Mouse (Mus musculus): Measurements from ENCODE around the gene Lpin1. TPM values are rescaled to one million over a fixed set of nuclear protein-coding genes. Genes with fewer than 3 reads are reported as not detected.

The Lpin1 gene
- polyA plus RNA-seq, 1 experiment from 2014 or later = 9.0 TPM

DNA sequence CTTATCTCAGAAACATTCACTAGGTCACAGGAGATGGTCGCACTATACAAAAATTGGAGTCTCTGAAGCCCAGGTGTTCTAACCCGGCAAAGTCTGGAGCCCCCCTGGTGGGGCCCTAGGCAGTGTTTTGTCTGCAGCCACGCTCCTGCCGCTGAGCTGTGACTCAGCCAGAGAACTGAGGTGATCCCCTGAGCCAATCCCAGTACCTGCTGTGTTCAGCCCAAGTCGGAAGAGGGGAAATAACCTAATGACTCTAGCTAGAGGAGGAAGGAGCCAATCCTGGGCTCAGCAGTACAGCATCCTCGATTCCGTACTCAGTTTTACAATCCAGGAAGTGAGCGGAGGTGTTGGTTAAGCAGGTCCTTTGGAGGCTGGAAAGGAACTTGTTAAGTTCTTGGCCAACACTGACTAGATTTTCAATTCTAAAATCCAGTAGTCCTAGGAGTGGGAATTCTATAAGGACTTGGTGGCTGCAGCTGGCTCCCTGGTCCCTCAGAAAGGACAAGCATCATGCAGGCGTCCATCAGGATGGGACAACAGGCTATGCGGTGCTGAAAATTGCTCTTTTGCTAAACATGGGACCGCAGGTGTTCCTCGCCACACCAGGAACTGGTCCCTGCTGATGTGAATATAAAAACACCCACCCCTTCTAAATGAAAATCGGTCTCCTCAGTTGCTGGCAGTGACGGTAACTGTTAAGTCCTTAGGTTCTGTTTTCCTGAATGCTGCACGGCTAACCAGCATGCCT, 19.1 kb downstream of the Lpin1 start:
- Histone ChIP-seq H3K4me3 (ENCODE audit: low read depth, low read length) (peak overlapping the region; percentile 19), H3K9ac (replicated peaks; ENCODE audit: low read depth) (no peak overlapping the region), H3K27ac (ENCODE audit: low read length) (no peak overlapping the region; the same call in 1 of the 2 replicates), H3K9me3 (ENCODE audit: low read length) (no peaks in the 10 kb centered on the region), H3K4me1 (ENCODE audit: insufficient read depth, low read depth, low read length) (peaks cover 19% of the 10 kb centered on the region; the same call in 1 of the 2 replicates), H3K4me2 (replicated peaks; ENCODE audit: low read depth, low read length) (peak overlapping the region; percentile 48), H3K36me3 (ENCODE audit: insufficient read depth, low read length) (no peaks in the 10 kb centered on the region), H3K27me3 (replicated peaks; ENCODE audit: insufficient read depth, low read length) (no peaks in the 10 kb centered on the region)
- peak; percentile 83 for ATAC-seq
- peak; percentile 93 for DNase-seq (ENCODE audit: low spot score)
- peak; percentile 25; the same call in 1 of the 2 replicates for TF ChIP-seq CTCF (IDR thresholded peaks at IDR 0.05)
- TF ChIP-seq EP300 (IDR thresholded peaks at IDR 0.05) = no peak
- WGBS = 9% methylated on average over 15 of the region's 15 CpGs

DNA sequence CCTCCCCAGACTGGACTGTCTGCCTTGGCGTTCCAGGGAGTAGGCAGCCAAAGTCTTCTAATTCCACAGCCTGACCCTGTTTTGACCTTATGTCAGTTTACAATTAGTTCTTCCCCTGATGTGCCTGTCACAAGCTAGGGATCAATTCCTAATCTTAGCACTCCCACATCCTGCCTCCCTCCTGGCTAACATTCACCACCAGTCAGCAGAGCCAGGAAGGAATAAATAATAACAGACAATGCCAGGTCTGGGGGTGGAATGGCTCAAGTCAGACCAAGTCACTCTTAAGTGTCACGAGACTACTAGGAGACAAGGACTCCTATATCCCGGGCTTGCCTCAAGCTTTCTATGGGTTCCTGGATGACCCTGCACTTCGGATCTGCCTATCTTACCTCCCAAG, 20.8 kb downstream of the Lpin1 start:
- H3K4me1 ChIP-seq (ENCODE audit: insufficient read depth, low read depth, low read length) = peaks cover 20% of the 10 kb centered on the region; the same call in 1 of the 2 replicates
- no peaks in the 10 kb centered on the region for H3K36me3 ChIP-seq (ENCODE audit: insufficient read depth, low read length)
- DNase-seq (ENCODE audit: low spot score) (no peak), ATAC-seq (peak; percentile 31; the same call in 1 of the 2 replicates)
- H3K27me3 ChIP-seq (replicated peaks; ENCODE audit: insufficient read depth, low read length) = no peaks in the 10 kb centered on the region
- no peak overlapping the region for H3K4me3 ChIP-seq (ENCODE audit: low read depth, low read length)
- WGBS = 10% methylated on average over 4 of the region's 4 CpGs
- H3K9me3 ChIP-seq (ENCODE audit: low read length) = no peaks in the 10 kb centered on the region
- peak overlapping the region; percentile 77 for H3K4me2 ChIP-seq (replicated peaks; ENCODE audit: low read depth, low read length)
- no peak overlapping the region for H3K27ac ChIP-seq (ENCODE audit: low read length)
- no peak overlapping the region for H3K9ac ChIP-seq (replicated peaks; ENCODE audit: low read depth)
- no peak for TF ChIP-seq EP300 (IDR thresholded peaks at IDR 0.05)
- TF ChIP-seq CTCF (IDR thresholded peaks at IDR 0.05) = no peak

DNA sequence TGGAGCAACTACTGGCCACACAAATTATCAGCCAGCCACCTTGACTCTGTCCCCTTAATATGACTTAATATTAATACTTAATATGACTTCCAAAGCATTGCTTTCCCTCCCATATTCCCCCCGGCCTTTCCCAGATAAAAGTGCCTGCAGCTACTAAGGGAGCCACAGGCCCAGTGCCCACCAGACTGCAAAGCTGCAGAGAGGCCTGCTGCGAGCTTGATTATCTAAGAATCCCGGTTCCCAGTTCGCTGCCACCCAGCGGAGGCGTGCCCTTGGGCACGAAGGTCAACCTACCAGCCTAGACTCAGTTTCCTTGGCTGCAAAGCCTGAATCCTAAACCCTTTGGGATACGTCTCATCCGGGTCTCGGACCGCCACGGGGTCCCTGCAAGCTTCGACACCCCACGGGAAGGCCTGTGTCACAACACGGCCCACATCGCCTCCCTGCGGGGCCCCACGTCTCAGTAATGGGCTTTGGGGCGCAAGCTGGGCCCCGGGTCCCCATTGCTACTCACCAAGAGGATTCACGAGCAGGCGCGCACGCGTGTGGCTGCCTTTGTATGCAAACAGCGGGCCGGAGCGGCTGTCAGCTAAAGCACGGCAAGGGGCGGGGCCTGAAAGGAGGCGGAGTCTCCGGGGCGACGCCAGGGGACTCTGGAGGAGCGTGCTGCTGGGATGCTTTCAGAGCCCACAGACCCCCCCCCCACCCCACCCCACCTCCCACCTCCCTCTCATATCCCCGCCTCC, 21.4 kb downstream of the Lpin1 start:
- H3K36me3 ChIP-seq (ENCODE audit: insufficient read depth, low read length) = no peaks in the 10 kb centered on the region
- H3K9ac ChIP-seq (replicated peaks; ENCODE audit: low read depth) = peak overlapping the region; percentile 58
- WGBS = 2% methylated on average over 35 of the region's 36 CpGs
- ATAC-seq (peak; percentile 88), DNase-seq (ENCODE audit: low spot score) (peak; percentile 95)
- peak overlapping the region; percentile 86 for H3K27ac ChIP-seq (ENCODE audit: low read length)
- peak overlapping the region; percentile 77 for H3K4me2 ChIP-seq (replicated peaks; ENCODE audit: low read depth, low read length)
- H3K9me3 ChIP-seq (ENCODE audit: low read length) = no peaks in the 10 kb centered on the region
- TF ChIP-seq CTCF (IDR thresholded peaks at IDR 0.05) (peak; percentile 12; the same call in 1 of the 2 replicates), EP300 (IDR thresholded peaks at IDR 0.05) (no peak)
- no peaks in the 10 kb centered on the region for H3K27me3 ChIP-seq (replicated peaks; ENCODE audit: insufficient read depth, low read length)
- H3K4me1 ChIP-seq (ENCODE audit: insufficient read depth, low read depth, low read length) = peaks cover 25% of the 10 kb centered on the region; the same call in 1 of the 2 replicates
- peak overlapping the region; percentile 57 for H3K4me3 ChIP-seq (ENCODE audit: low read depth, low read length)

DNA sequence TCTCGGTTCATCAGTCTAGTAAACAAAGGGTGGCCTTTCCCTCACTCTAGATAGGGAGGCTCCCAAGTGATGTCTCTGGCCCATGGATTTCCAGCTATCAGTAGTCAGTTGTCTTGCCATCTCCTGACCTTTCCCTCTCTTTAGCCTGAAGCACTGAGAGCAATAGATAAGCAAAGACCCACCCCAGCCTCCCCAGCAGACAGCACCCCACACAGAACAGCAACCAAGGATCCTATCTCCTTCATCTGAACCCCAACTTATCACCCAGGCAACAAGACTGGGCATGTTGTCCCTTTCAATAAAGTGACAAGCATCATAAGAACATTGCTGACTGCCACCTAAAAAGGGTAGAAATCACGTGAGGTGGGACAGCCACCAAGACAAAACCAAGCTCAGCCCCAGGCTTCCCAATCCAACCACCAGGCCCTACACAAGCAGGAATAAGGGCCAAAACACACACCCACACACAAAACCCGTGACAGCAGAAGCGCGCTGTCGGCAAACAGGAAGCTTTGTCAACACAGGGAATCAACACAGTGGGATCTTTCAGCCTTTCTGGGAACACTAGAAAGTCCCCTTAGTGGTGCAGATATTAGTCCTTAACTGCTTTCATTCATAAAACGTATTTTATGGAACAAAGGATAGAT, 22.2 kb downstream of the Lpin1 start:
- Histone ChIP-seq H3K27ac (ENCODE audit: low read length) (peak overlapping the region; percentile 86), H3K27me3 (replicated peaks; ENCODE audit: insufficient read depth, low read length) (no peaks in the 10 kb centered on the region), H3K9me3 (ENCODE audit: low read length) (no peaks in the 10 kb centered on the region), H3K4me3 (ENCODE audit: low read depth, low read length) (peak overlapping the region; percentile 57), H3K4me2 (replicated peaks; ENCODE audit: low read depth, low read length) (peak overlapping the region; percentile 77), H3K36me3 (ENCODE audit: insufficient read depth, low read length) (no peaks in the 10 kb centered on the region), H3K4me1 (ENCODE audit: insufficient read depth, low read depth, low read length) (peaks cover 31% of the 10 kb centered on the region; the same call in 1 of the 2 replicates), H3K9ac (replicated peaks; ENCODE audit: low read depth) (peak overlapping the region; percentile 58)
- 19% methylated on average over 7 of the region's 7 CpGs for WGBS
- ATAC-seq (no peak), DNase-seq (ENCODE audit: low spot score) (peak; percentile 49)
- TF ChIP-seq EP300 (IDR thresholded peaks at IDR 0.05) = no peak
- TF ChIP-seq CTCF (IDR thresholded peaks at IDR 0.05) = no peak

DNA sequence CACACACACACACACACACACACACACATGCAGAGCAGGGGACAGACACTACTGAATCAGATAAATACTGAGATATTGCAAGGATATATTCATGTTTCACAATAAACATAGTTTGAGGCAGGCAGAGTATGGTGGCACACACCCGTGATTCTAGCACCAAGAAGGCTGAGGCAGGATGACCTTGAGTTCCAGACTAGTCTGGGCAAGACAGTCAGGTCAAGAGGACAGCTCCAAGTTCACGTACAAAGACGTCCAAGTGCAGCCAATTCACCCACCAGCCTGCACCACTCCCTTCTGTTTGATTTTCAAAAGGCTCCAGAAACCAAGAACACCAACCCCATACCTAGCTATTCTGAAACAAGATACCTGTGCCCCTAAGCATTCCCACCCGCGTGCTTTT, 23.0 kb downstream of the Lpin1 start:
- no peaks in the 10 kb centered on the region for H3K27me3 ChIP-seq (replicated peaks; ENCODE audit: insufficient read depth, low read length)
- H3K9me3 ChIP-seq (ENCODE audit: low read length) = no peaks in the 10 kb centered on the region
- no peak for ATAC-seq
- H3K4me1 ChIP-seq (ENCODE audit: insufficient read depth, low read depth, low read length) = peaks cover 39% of the 10 kb centered on the region; the same call in 1 of the 2 replicates
- 65% methylated on average over 5 of the region's 5 CpGs for WGBS
- no peak overlapping the region for H3K27ac ChIP-seq (ENCODE audit: low read length)
- H3K9ac ChIP-seq (replicated peaks; ENCODE audit: low read depth) = no peak overlapping the region
- peak overlapping the region; percentile 57; the same call in 1 of the 2 replicates for H3K4me3 ChIP-seq (ENCODE audit: low read depth, low read length)
- H3K4me2 ChIP-seq (replicated peaks; ENCODE audit: low read depth, low read length) = peak overlapping the region; percentile 77
- no peak for DNase-seq (ENCODE audit: low spot score)
- H3K36me3 ChIP-seq (ENCODE audit: insufficient read depth, low read length) = no peaks in the 10 kb centered on the region
- TF ChIP-seq EP300 (IDR thresholded peaks at IDR 0.05) (no peak), CTCF (IDR thresholded peaks at IDR 0.05) (no peak)

DNA sequence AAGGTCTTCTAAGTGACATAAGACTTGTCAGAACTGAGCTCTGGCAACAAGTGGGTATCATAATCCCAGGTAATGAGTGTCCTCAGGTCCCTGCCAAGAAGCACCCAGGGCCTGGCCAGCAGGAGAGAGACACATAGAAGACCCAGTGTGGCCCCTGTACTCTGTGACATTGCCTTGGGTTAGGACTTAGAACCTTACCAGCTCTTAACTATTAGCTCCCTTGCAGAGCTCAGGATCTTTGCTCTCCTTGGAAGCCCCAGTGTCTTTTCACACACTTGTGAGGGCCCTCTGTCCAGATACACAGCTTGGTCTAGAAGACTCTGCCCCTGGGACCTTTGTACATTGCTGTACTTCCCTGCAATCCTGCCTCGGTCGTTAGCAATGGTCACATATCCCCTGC, 23.7 kb downstream of the Lpin1 start:
- Histone ChIP-seq H3K9me3 (ENCODE audit: low read length) (no peaks in the 10 kb centered on the region), H3K27me3 (replicated peaks; ENCODE audit: insufficient read depth, low read length) (no peaks in the 10 kb centered on the region), H3K27ac (ENCODE audit: low read length) (no peak overlapping the region), H3K9ac (replicated peaks; ENCODE audit: low read depth) (no peak overlapping the region), H3K4me2 (replicated peaks; ENCODE audit: low read depth, low read length) (peak overlapping the region; percentile 77), H3K4me1 (ENCODE audit: insufficient read depth, low read depth, low read length) (peaks cover 41% of the 10 kb centered on the region; the same call in 1 of the 2 replicates), H3K4me3 (ENCODE audit: low read depth, low read length) (peak overlapping the region; percentile 6), H3K36me3 (ENCODE audit: insufficient read depth, low read length) (no peaks in the 10 kb centered on the region)
- TF ChIP-seq CTCF (IDR thresholded peaks at IDR 0.05) (no peak), EP300 (IDR thresholded peaks at IDR 0.05) (no peak)
- ATAC-seq = no peak
- no peak for DNase-seq (ENCODE audit: low spot score)
- WGBS = 80% methylated on average over 2 of the region's 2 CpGs
